Mouse (Mus musculus) megakaryocyte-erythroid progenitor cell, adult 5-6 weeks (primary cell): ENCODE data around the gene Obsl1. TPM values are rescaled to one million over a fixed set of nuclear protein-coding genes. Genes with fewer than 3 reads are reported as not detected.

ENCODE experiments used
- ATAC-seq: replicated peaks from 2 replicates; pipeline ENCODE4 v1.8.0; 2016; ENCODE audit warnings: mild to moderate bottlenecking, inconsistent platforms; ENCODE audit not compliant: severe bottlenecking, poor library complexity, low FRiP score, low TSS enrichment
- total RNA-seq, 2 experiments: library from RNA; stranded (forward) in 1 of 2; stranded (reverse) in 1 of 2; fragments of 200-1000, 215-1000 nt in 1 of 2; fragments of >200 nt in 1 of 2; fragmentation: Nextera tagmentation in 1 of 2; gene quantifications; 2 replicates each; pipeline ENCODE4 v1.2.3; 2014 to 2017

The Obsl1 gene
- total RNA-seq (2014; fragmentation: Nextera tagmentation) (0.40 and 0.68 TPM in 2 replicates), total RNA-seq (2017) (0.30 and 0.47 TPM in 2 replicates)

GRCm38 (mm10) chr1:75505956-75506831, at the start of gene Obsl1:
Obsl1 (minus strand) TSS chr1:75506452.
- ATAC-seq: no peak

- no peak for ATAC-seq
Observed at GRCm38 (mm10) chr1:75555680-75556079, 49.4 kb upstream of the Obsl1 start.

- no peak for ATAC-seq
Observed at GRCm38 (mm10) chr1:75550586-75550985, 44.3 kb upstream of the Obsl1 start.

GRCm38 (mm10) chr1:75549289-75550279, 43.3 kb upstream of the Obsl1 start:
- ATAC-seq: no peak

- ATAC-seq: no peak
Observed at GRCm38 (mm10) chr1:75548871-75549270, 42.6 kb upstream of the Obsl1 start.

GRCm38 (mm10) chr1:75548083-75548482, 41.8 kb upstream of the Obsl1 start:
- no peak for ATAC-seq

- ATAC-seq: no peak
Observed at GRCm38 (mm10) chr1:75547351-75547750, 41.1 kb upstream of the Obsl1 start.

- ATAC-seq: no peak
Observed at GRCm38 (mm10) chr1:75545965-75546956, 40.0 kb upstream of the Obsl1 start, which contains the start of gene Slc4a3. Slc4a3 (plus strand) TSS chr1:75546266.

GRCm38 (mm10) chr1:75544351-75544750, 38.1 kb upstream of the Obsl1 start:
- no peak for ATAC-seq

GRCm38 (mm10) chr1:75541496-75541895, 35.2 kb upstream of the Obsl1 start:
- no peak for ATAC-seq

GRCm38 (mm10) chr1:75538597-75539190, 32.4 kb upstream of the Obsl1 start:
- no peak for ATAC-seq

- ATAC-seq: no peak
Observed at GRCm38 (mm10) chr1:75537587-75537986, 31.3 kb upstream of the Obsl1 start.

GRCm38 (mm10) chr1:75533325-75534252, 27.3 kb upstream of the Obsl1 start:
- no peak for ATAC-seq

- ATAC-seq: no peak
Observed at GRCm38 (mm10) chr1:75532280-75533172, 26.3 kb upstream of the Obsl1 start.

GRCm38 (mm10) chr1:75530546-75530945, 24.3 kb upstream of the Obsl1 start:
- no peak for ATAC-seq

- no peak for ATAC-seq
Observed at GRCm38 (mm10) chr1:75524679-75525078, 18.4 kb upstream of the Obsl1 start.
